Mouse (Mus musculus) large intestine, adult 2 months (tissue): ENCODE results near the gene Hist1h3d. TPM values are rescaled to one million over a fixed set of nuclear protein-coding genes. Genes with fewer than 3 reads are reported as not detected.
"Not testable (repeated sequence)": the region's sequence is repeated elsewhere in the genome, so short reads cannot be mapped to it uniquely, and the experiment has no call there.

Source experiments
- DNase-seq: peaks from one replicate; pipeline ENCODE4 v3.0.0-alpha.2; 2012; ENCODE audit warnings: low read depth, low spot score
- WGBS: fragments of 180-500 bp; shearing (Covaris S2); methylation state at CpG from one replicate; pipeline ENCODE4 v1.1.7; 2018; 5-methylcytosine and 5-hydroxymethylcytosine counted together
- polyA plus RNA-seq: library from polyadenylated mRNA; depleted of rRNA; stranded (reverse); fragments of >200 nt; gene quantifications from 2 replicates; pipeline ENCODE4 v1.2.3, GENCODE M21; 2012

Gene Hist1h3d
- polyA plus RNA-seq, 1 experiment = 9.5 TPM

GRCm38 (mm10) chr13:23561883-23562659 lies 13.5 kb upstream of the Hist1h3d start, which contains the start of gene Hist1h3e:
Hist1h3e (minus strand) TSS chr13:23562369.
- WGBS = under 1% methylated on average over 65 of the region's 67 CpGs
- peak; percentile 91 for DNase-seq

GRCm38 (mm10) chr13:23562699-23563462 lies 12.7 kb upstream of the Hist1h3d start:
- DNase-seq = no peak
- WGBS = under 1% methylated on average over 18 of the region's 18 CpGs

GRCm38 (mm10) chr13:23564482-23564881 lies 11.1 kb upstream of the Hist1h3d start:
- DNase-seq = no peak

GRCm38 (mm10) chr13:23570261-23571021 lies 5.1 kb upstream of the Hist1h3d start:
- WGBS = under 1% methylated on average over 30 of the region's 41 CpGs
- DNase-seq = not testable (repeated sequence)

More at GRCm38 (mm10) chr13:23564482-23564881, 11.1 kb upstream of the Hist1h3d start:
- 67% methylated on average over 2 of the region's 2 CpGs for WGBS

- under 1% methylated on average over 18 of the region's 18 CpGs for WGBS
- DNase-seq = no peak
Observed at GRCm38 (mm10) chr13:23571022-23571503, 4.5 kb upstream of the Hist1h3d start, which contains the start of the genes Hist1h2ae and Hist1h2bg. Hist1h2ae (minus strand) TSS chr13:23571220. Hist1h2bg (plus strand) TSS chr13:23571396.

- WGBS = under 1% methylated on average over 15 of the region's 34 CpGs
- not testable (repeated sequence) for DNase-seq
Observed at GRCm38 (mm10) chr13:23571504-23572217, 3.9 kb upstream of the Hist1h3d start.

GRCm38 (mm10) chr13:23572218-23573033 lies 3.1 kb upstream of the Hist1h3d start:
- no peak for DNase-seq
- WGBS = 18% methylated on average over 2 of the region's 2 CpGs

- DNase-seq = not testable (repeated sequence)
- 8% methylated on average over 20 of the region's 20 CpGs for WGBS
Observed at GRCm38 (mm10) chr13:23573034-23573897, 2.3 kb upstream of the Hist1h3d start.

- WGBS = under 1% methylated on average over 42 of the region's 42 CpGs
- DNase-seq = peak; percentile 92
Observed at GRCm38 (mm10) chr13:23573898-23574524, 1.6 kb upstream of the Hist1h3d start, which contains the start of the genes Hist1h2bf and Hist1h2ad. Hist1h2bf (minus strand) TSS chr13:23574196. Hist1h2ad (plus strand) TSS chr13:23574381.

- WGBS = 1% methylated on average over 14 of the region's 39 CpGs
- DNase-seq = not testable (repeated sequence)
Observed at GRCm38 (mm10) chr13:23574546-23575170, 905 bp upstream of the Hist1h3d start.

GRCm38 (mm10) chr13:23575864-23576313 lies 326 bp downstream of the Hist1h3d start:
- DNase-seq = not testable (repeated sequence)
- 4% methylated on average over 13 of the region's 40 CpGs for WGBS

- DNase-seq = no peak
- 47% methylated on average over 7 of the region's 7 CpGs for WGBS
Observed at GRCm38 (mm10) chr13:23576351-23576881, 853 bp downstream of the Hist1h3d start.

- no peak for DNase-seq
- WGBS = 51% methylated on average over 6 of the region's 6 CpGs
Observed at GRCm38 (mm10) chr13:23576906-23577639, 1.5 kb downstream of the Hist1h3d start.

GRCm38 (mm10) chr13:23577835-23578234 lies 2.3 kb downstream of the Hist1h3d start:
- WGBS = 91% methylated on average over 1 of the region's 1 CpGs
- no peak for DNase-seq
